Mouse (Mus musculus) hindbrain, embryonic 12.5 days (tissue): Measurements from ENCODE around the gene Mup12. TPM values are rescaled to one million over a fixed set of nuclear protein-coding genes. Genes with fewer than 3 reads are reported as not detected.
"Not testable (repeated sequence)": the region's sequence is repeated elsewhere in the genome, so short reads cannot be mapped to it uniquely, and the experiment has no call there.

Experiments used
- ATAC-seq: fragments of 200-750 bp; cut with Nextera tagmentation; 2 replicates; pipeline ENCODE4 v1.8.0; 2017; ENCODE audit warnings: moderate TSS enrichment; ENCODE audit not compliant: low FRiP score
- H3K27ac ChIP-seq: fragments of 300-500 bp; sonication (generic); 2 replicates; pipeline ENCODE4 v1.5.1; 2016; ENCODE audit warnings: mild to moderate bottlenecking
- H3K27me3 ChIP-seq: fragments of 300-500 bp; sonication (generic); 2 replicates; pipeline ENCODE4 v1.6.1; 2016; ENCODE audit warnings: mild to moderate bottlenecking
- H3K36me3 ChIP-seq: fragments of 300-500 bp; sonication (generic); 2 replicates; pipeline ENCODE4 v1.6.1; 2016; ENCODE audit warnings: mild to moderate bottlenecking
- H3K4me1 ChIP-seq: fragments of 300-500 bp; sonication (generic); 2 replicates; pipeline ENCODE4 v1.6.1; 2016
- H3K4me2 ChIP-seq: fragments of 300-500 bp; sonication (generic); replicated peaks from 2 replicates; pipeline ENCODE4 v1.6.1; 2016; ENCODE audit warnings: mild to moderate bottlenecking
- H3K4me3 ChIP-seq: fragments of 300-500 bp; sonication (generic); 2 replicates; pipeline ENCODE4 v1.5.1; 2016; ENCODE audit warnings: mild to moderate bottlenecking
- H3K9ac ChIP-seq: fragments of 300-500 bp; sonication (generic); 2 replicates; pipeline ENCODE4 v1.6.1; 2016; ENCODE audit warnings: mild to moderate bottlenecking, moderate library complexity
- H3K9me3 ChIP-seq: fragments of 300-500 bp; sonication (generic); replicated peaks from 2 replicates; pipeline ENCODE4 v1.6.1; 2016; ENCODE audit warnings: mild to moderate bottlenecking
- WGBS: fragments of 180-500 bp; shearing (Covaris S2); methylation state at CpG from one replicate; pipeline ENCODE4 v1.1.7; 2016; 5-methylcytosine and 5-hydroxymethylcytosine counted together
- polyA plus RNA-seq: library from polyadenylated mRNA; unstranded; fragments of >200 nt; fragmentation: Nextera tagmentation; extraction: Ambion mirVana; gene quantifications from 2 replicates; pipeline ENCODE4 v1.2.1, GENCODE M21; 2016

The Mup12 gene
- not detected in 2 replicates for polyA plus RNA-seq

DNA sequence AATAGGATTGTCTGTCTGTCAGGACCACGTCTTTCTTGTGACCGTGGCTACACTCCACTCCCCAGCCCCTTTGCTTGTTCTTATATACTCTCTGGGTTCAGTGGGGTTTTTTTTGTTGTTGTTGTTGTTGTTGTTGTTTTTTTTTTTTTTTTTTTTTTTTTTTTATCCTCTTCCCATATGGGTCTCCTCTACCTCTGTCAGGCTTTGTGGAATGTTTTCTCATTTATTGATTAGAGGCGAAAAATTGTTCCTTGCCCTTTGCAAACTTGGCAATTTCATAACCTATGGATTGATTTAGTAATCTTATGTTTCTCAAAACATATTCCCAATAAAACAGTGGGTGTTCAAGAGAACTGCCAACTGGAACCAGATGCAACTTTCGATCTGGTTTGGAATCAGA is at the start of gene Mup12:
TSS of gene Mup12 (minus strand) at position 101 of the 400 bp plus-strand sequence.
- H3K4me1 ChIP-seq, H3K27ac ChIP-seq, H3K4me3 ChIP-seq, H3K27me3 ChIP-seq, ATAC-seq, H3K36me3 ChIP-seq, H3K4me2 ChIP-seq, H3K9ac ChIP-seq, H3K9me3 ChIP-seq: not testable (repeated sequence)
- 85% methylated on average over 3 of the region's 4 CpGs for WGBS

Other genes starting within 250 kb of the Mup12 start
- gene Mup1, start 239.4 kb downstream of the Mup12 start, polyA plus RNA-seq, result not detected in 2 replicates
- gene Mup10, start 159.1 kb downstream of the Mup12 start, polyA plus RNA-seq, result not detected in 2 replicates
- gene Mup11, start 78.9 kb downstream of the Mup12 start, polyA plus RNA-seq, result not detected in 2 replicates
- not detected in 2 replicates for gene Mup22, start 80.1 kb upstream of the Mup12 start, polyA plus RNA-seq